Mouse (Mus musculus) cerebellum, adult 2 months (tissue): ENCODE data around the gene Prmt3. TPM values are rescaled to one million over a fixed set of nuclear protein-coding genes. Genes with fewer than 3 reads are reported as not detected.

Source experiments
- DNase-seq, 2 experiments: peaks; one replicate each; pipeline ENCODE4 v3.0.0; 2021
- H3K27ac ChIP-seq: fragments of 200-500 bp; 2 replicates; pipeline ENCODE4 v1.5.1; 2012; ENCODE audit warnings: low read length, control low read depth, inconsistent platforms; ENCODE audit not compliant: insufficient read depth
- H3K27me3 ChIP-seq: fragments of 200-500 bp; 2 replicates; pipeline ENCODE4 v1.6.1; 2012; ENCODE audit warnings: inconsistent platforms, mild to moderate bottlenecking, low read length, moderate library complexity; ENCODE audit not compliant: control insufficient read depth, insufficient read depth
- H3K4me1 ChIP-seq: fragments of 200-500 bp; 2 replicates; pipeline ENCODE4 v1.6.1; 2011; ENCODE audit warnings: low read length; ENCODE audit not compliant: control insufficient read depth, insufficient read depth
- H3K4me3 ChIP-seq: fragments of 200-500 bp; replicated peaks from 2 replicates; pipeline ENCODE3; 2011; ENCODE audit warnings: mild to moderate bottlenecking, low read depth, low read length, control low read depth; ENCODE audit not compliant: insufficient read depth
- CTCF ChIP-seq: fragments of 200-500 bp; IDR thresholded peaks from 2 replicates; pipeline ENCODE4 v1.5.1; 2011; ENCODE audit warnings: low read depth, mild to moderate bottlenecking, control low read depth, low read length, moderate library complexity, borderline replicate concordance; ENCODE audit not compliant: insufficient read depth
- POLR2A ChIP-seq: fragments of 200-500 bp; IDR thresholded peaks from 2 replicates; pipeline ENCODE4 v1.6.1; 2011; ENCODE audit warnings: low read length, control low read depth, borderline replicate concordance; ENCODE audit not compliant: insufficient read depth
- WGBS: fragments of 180-500 bp; shearing (Covaris S2); methylation state at CpG from one replicate; pipeline ENCODE4 v1.1.7; 2018; 5-methylcytosine and 5-hydroxymethylcytosine counted together
- polyA plus RNA-seq: library from polyadenylated mRNA; depleted of rRNA; stranded (reverse); fragments of >200 nt; gene quantifications from 2 replicates; pipeline ENCODE4 v1.2.3, GENCODE M21; 2012

Prmt3 gene
- polyA plus RNA-seq, 1 experiment = 31.1 TPM

DNA sequence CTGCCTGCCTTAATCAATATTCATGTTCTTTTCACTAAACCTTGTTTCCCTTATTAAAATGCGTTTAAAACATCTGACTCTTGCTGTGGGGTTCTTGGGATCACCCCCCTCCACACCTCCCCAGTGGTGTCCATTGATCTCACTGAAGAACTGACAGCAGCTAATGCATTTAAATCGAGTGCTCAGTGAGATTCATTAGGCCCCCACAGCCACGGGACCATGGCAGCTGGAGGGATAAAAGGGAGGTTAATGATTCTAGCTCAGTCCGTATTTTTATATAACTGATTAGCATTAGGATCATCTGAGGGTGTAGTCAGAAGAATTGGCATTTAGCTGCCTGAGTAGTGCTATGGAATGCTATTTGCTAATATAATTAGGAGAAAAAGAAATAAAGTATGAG, 41.2 kb downstream of the Prmt3 start:
- no peak for TF ChIP-seq CTCF
- TF ChIP-seq POLR2A = no peak
- WGBS = 36% methylated on average over 4 of the region's 4 CpGs
- Histone ChIP-seq H3K27ac (no peak overlapping the region), H3K27me3 (no peaks in the 10 kb centered on the region), H3K4me3 (no peak overlapping the region), H3K4me1 (no peaks in the 10 kb centered on the region)
- DNase-seq = no peak

DNA sequence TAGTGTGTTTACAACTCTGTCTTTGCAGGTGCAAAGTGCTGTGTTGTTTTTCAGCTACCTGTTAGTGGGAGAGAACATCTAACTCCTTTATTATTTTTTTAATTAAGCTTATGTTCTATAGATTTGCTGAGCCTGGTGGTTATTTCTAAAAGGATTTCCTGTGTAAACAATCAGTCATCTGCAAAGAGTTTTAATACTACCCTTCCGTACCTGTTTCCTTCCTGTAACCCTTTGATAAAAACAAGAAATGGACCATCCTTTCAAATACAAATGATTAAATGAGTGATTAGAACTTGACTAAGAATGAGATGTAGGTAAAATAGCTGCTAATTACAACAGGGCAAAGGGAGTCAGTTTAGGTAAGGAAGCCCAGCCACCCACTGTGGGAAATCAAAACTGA, 43.2 kb downstream of the Prmt3 start:
- DNase-seq = no peak
- 94% methylated on average over 1 of the region's 1 CpGs for WGBS
- no peak overlapping the region for H3K27ac ChIP-seq
- TF ChIP-seq CTCF (no peak), POLR2A (no peak)
- H3K27me3 ChIP-seq = no peaks in the 10 kb centered on the region
- H3K4me3 ChIP-seq = no peak overlapping the region
- no peaks in the 10 kb centered on the region for H3K4me1 ChIP-seq

DNA sequence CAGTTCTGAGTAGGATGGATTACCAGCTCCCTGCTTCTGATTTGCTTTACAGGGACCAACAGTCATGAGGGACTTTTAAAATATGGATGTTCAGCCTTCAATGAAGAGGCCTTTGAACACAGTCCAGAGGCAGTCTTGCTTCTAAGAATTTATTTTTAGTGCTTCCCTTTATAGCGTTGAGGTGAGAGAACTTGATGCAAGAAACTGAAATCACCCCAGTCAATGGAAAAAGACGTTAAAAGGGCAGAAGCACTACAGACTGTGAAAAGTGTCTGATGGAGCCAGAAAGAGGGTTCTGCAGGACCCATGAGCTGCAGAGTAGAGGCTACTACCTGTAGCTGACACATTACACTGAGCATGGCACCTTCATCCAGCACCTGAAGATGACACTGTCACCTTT, 43.9 kb downstream of the Prmt3 start:
- no peak for DNase-seq
- no peak for TF ChIP-seq CTCF
- TF ChIP-seq POLR2A = no peak
- Histone ChIP-seq H3K4me1 (no peaks in the 10 kb centered on the region), H3K27ac (no peak overlapping the region), H3K4me3 (no peak overlapping the region), H3K27me3 (no peaks in the 10 kb centered on the region)
- 86% methylated on average over 2 of the region's 2 CpGs for WGBS

DNA sequence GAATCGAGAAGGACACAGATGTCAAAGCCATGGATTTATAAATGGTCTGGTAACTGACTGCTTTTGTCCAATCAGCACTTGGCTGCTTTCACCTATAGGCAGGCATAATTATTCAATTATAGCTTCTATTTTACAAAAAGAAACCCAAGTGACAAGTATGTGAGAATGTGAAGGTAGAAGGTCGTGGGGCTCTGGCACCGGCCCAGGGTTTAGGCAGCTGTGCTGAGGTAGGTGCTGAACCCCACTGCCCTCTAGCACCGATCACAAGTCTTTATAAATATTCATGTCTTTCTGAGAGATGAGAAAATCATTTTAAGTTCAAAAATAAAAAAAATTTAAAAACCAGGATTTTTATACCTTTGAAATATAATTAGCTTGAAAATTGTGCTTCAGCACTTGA, 45.4 kb downstream of the Prmt3 start:
- Histone ChIP-seq H3K27ac (no peak overlapping the region), H3K4me1 (no peaks in the 10 kb centered on the region), H3K4me3 (no peak overlapping the region), H3K27me3 (no peaks in the 10 kb centered on the region)
- DNase-seq = no peak
- no peak for TF ChIP-seq CTCF
- TF ChIP-seq POLR2A = no peak
- 82% methylated on average over 4 of the region's 4 CpGs for WGBS

DNA sequence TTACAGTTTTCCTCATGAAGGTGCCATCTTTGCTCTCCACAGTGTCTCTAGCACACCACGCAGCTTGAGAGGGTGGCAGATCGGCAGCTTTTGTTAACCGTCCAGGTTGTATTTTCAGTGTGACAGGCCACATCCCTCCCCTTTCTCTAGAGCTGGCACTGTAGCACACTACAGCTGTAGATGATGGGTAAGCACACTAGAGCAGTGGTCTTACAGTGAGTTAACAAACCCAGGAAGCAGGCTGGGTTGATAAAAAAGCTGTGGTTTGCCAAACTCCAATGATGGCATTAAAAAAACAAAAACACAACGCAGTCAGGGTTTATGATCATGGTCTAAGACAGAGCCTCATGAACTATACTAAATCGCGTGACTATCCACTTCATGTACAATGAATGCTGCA, 45.9 kb downstream of the Prmt3 start:
- H3K27ac ChIP-seq = no peak overlapping the region
- TF ChIP-seq POLR2A = no peak
- no peak for TF ChIP-seq CTCF
- WGBS = 86% methylated on average over 6 of the region's 6 CpGs

DNA sequence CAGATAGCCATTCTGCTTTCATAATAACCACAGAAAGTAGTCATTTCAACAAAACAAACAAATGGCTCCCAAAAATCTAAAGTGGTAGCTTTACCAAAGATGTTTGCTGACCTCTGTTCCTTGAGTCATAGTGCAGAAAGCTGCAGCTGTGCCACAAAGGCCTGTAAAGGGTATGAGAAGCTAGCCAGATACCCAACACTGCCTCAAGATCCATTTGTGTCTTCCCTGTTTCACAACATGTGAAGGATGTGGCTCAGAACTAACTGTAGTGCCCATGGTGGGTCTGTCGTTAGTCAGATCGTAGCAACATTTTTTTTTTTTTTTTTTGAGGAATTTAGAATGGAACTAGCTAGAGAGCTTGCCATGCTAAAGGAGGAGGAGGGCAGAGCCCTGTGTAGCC, 46.4 kb downstream of the Prmt3 start:
- Histone ChIP-seq H3K27ac (no peak overlapping the region), H3K4me3 (no peak overlapping the region), H3K27me3 (no peaks in the 10 kb centered on the region), H3K4me1 (no peaks in the 10 kb centered on the region)
- DNase-seq = no peak
- TF ChIP-seq CTCF (no peak), POLR2A (no peak)
- WGBS = 80% methylated on average over 2 of the region's 2 CpGs

More for the DNA sequence above, 45.9 kb downstream of the Prmt3 start:
- H3K27me3 ChIP-seq = no peaks in the 10 kb centered on the region
- H3K4me1 ChIP-seq = no peaks in the 10 kb centered on the region
- DNase-seq = no peak
- no peak overlapping the region for H3K4me3 ChIP-seq

DNA sequence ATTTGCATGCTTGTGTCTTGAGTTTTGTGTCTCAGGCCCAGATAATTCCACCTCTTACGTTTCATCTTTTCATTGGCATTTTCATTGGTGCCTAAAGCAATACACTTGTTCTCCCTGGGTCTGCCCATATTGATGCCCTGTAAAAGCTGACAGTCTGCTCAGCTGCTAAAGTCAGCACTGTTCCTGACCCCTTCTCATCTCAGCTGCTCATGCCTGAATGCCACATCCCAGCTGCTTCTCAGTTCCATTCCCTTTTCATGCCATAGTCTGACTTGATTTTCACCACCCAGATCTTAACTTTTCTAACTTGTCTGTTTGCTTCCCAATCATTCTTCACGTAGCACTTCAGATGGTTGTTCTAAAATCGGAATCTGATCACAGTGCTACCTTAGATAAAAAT, 47.3 kb downstream of the Prmt3 start:
- DNase-seq = no peak
- no peak for TF ChIP-seq CTCF
- TF ChIP-seq POLR2A = no peak
- Histone ChIP-seq H3K27ac (no peak overlapping the region), H3K27me3 (no peaks in the 10 kb centered on the region), H3K4me3 (no peak overlapping the region), H3K4me1 (no peaks in the 10 kb centered on the region)
- 90% methylated on average over 3 of the region's 3 CpGs for WGBS

DNA sequence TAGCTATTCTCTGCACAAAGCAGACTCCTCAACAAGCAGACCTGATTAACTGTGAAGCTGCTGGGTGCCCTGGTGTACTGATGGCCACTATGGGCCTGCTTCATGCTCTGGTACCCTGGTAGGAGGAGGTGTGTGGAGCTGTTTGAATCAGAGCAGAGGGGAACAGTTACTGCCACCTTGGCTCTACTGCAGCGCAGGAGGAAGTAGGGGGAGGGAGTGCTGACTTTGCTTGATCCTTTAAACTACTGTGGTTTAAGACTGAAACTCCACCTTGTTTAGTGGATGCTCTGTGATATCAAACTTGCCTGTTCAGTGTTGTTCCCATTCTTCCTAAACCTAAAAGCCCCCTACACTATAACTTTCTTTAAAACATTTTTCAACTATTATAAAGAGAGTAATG, 49.8 kb downstream of the Prmt3 start:
- Histone ChIP-seq H3K4me3 (no peak overlapping the region), H3K27me3 (no peaks in the 10 kb centered on the region), H3K27ac (no peak overlapping the region), H3K4me1 (no peaks in the 10 kb centered on the region)
- no peak for DNase-seq
- TF ChIP-seq POLR2A (no peak), CTCF (no peak)
- WGBS = 93% methylated on average over 1 of the region's 1 CpGs

DNA sequence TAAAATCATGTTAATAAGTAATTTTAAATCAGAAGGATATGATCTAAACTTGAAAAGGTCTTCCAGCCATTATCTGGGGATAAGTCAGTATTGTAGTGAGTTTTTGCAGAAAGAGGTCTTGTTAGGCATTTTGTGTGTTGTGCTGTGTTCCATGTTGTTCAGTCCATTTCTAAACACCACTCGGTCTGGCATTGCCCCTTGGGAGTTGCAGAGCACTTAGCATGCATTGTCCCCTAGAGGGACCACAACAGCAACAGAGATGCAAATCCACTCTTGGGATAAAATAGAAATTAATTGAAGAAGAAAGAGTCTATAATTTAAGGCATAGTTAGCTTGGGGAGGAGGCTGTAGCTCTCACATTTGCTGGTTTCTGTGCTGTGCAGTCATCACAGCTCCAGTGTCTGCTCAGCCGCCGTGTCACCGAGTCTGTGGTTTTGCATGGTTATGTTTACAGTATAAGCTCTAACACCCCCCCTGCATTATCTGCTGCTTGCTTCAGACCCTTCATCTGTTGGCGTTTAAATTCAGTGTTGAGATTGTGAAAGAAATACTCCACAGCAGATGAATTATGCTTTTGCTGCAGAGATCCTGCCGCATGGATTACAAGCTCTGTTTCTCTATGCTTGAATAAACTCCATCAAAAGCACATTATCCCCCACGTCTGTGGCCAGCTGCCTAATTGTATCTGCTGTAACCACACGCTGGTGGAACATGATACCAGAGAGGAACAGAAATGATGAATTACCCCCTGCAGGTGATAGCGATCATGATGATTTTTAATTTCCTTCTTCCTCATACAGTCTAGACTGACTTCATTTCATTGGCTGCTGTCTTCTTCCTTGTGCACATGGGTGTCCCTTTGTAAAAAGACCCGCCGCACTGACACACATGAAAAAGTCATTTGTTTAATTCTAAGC, 64.5 kb downstream of the Prmt3 start:
- no peak for DNase-seq
- 46% methylated on average over 11 of the region's 11 CpGs for WGBS
- Histone ChIP-seq H3K4me3 (no peak overlapping the region), H3K27me3 (no peaks in the 10 kb centered on the region), H3K27ac (no peak overlapping the region), H3K4me1 (no peaks in the 10 kb centered on the region)
- TF ChIP-seq POLR2A (no peak), CTCF (no peak)
